Mouse (Mus musculus) gastrocnemius, postnatal 14 days (tissue): ENCODE measurements around the gene Wdcp. TPM values are rescaled to one million over a fixed set of nuclear protein-coding genes. Genes with fewer than 3 reads are reported as not detected.
"Not testable (repeated sequence)": the region's sequence is repeated elsewhere in the genome, so short reads cannot be mapped to it uniquely, and the experiment has no call there.

ENCODE experiments used
- DNase-seq: peaks from one replicate; pipeline ENCODE4 v3.0.0; 2021; ENCODE audit warnings: mixed read lengths
- intact Hi-C: fragments of 180-260 bp; cut with DNase I; formaldehyde crosslinking; loops from one replicate; pipeline ENCODE4 v1.15.1; 2025; ENCODE audit warnings: low total_unique reads
- total RNA-seq, 2 experiments: library from RNA; stranded (reverse); gene quantifications; 2 replicates each; pipeline ENCODE4 v1.2.3; 2021

The Wdcp gene
- total RNA-seq, 2 experiments from 2014 or later: 4.6 to 5.0 TPM

GRCm38 (mm10) chr12:4863654-4864337 is 20.7 kb downstream of the Wdcp start:
- intact Hi-C loops: no loop called here
- no peak for DNase-seq

GRCm38 (mm10) chr12:4864338-4864690 is 21.2 kb downstream of the Wdcp start:
- intact Hi-C loops: no loop called here
- no peak for DNase-seq

- no peak for DNase-seq
- intact Hi-C loops: no loop called here
These were observed 25.8 kb downstream of the Wdcp start for GRCm38 (mm10) chr12:4868924-4869323.

- no peak for DNase-seq
These were observed 28.2 kb downstream of the Wdcp start for GRCm38 (mm10) chr12:4871260-4871659.

GRCm38 (mm10) chr12:4872273-4872672 is 29.2 kb downstream of the Wdcp start:
- DNase-seq: no peak
- intact Hi-C loops: no loop called here

More at GRCm38 (mm10) chr12:4871260-4871659, 28.2 kb downstream of the Wdcp start:
- intact Hi-C loops: no loop called here

GRCm38 (mm10) chr12:4872983-4873477 is 29.9 kb downstream of the Wdcp start:
- intact Hi-C loops: no loop called here

GRCm38 (mm10) chr12:4873531-4873930 is 30.4 kb downstream of the Wdcp start:
- intact Hi-C loops: no loop called here
- DNase-seq: no peak

More at GRCm38 (mm10) chr12:4872983-4873477, 29.9 kb downstream of the Wdcp start:
- no peak for DNase-seq

GRCm38 (mm10) chr12:4874161-4874927 is 31.2 kb downstream of the Wdcp start, which contains the start of gene Mfsd2b:
Gene Mfsd2b, minus strand, starts transcription at chr12:4874359.
- intact Hi-C loops: no loop called here
- DNase-seq: peak; percentile 74

GRCm38 (mm10) chr12:4875623-4876022 is 32.5 kb downstream of the Wdcp start:
- DNase-seq: no peak
- intact Hi-C loops: no loop called here

GRCm38 (mm10) chr12:4878296-4878783 is 35.2 kb downstream of the Wdcp start:
- intact Hi-C loops: no loop called here
- DNase-seq: no peak

GRCm38 (mm10) chr12:4879048-4879447 is 35.9 kb downstream of the Wdcp start:
- no peak for DNase-seq
- intact Hi-C loops: no loop called here

- DNase-seq: no peak
- intact Hi-C loops: no loop called here
These were observed 39.0 kb downstream of the Wdcp start for GRCm38 (mm10) chr12:4882086-4882485.

- intact Hi-C loops: no loop called here
- no peak for DNase-seq
These were observed 42.0 kb downstream of the Wdcp start for GRCm38 (mm10) chr12:4885062-4885461.

- intact Hi-C loops: not testable (repeated sequence)
These were observed 43.5 kb downstream of the Wdcp start for GRCm38 (mm10) chr12:4886581-4886980.

GRCm38 (mm10) chr12:4888739-4889138 is 45.6 kb downstream of the Wdcp start:
- intact Hi-C loops: no loop called here
- no peak for DNase-seq

More at GRCm38 (mm10) chr12:4886581-4886980, 43.5 kb downstream of the Wdcp start:
- not testable (repeated sequence) for DNase-seq

- intact Hi-C loops: no loop called here
- no peak for DNase-seq
These were observed 46.1 kb downstream of the Wdcp start for GRCm38 (mm10) chr12:4889251-4889650.

- DNase-seq: no peak
- intact Hi-C loops: no loop called here
These were observed 46.8 kb downstream of the Wdcp start for GRCm38 (mm10) chr12:4889891-4890290.

- no peak for DNase-seq
- intact Hi-C loops: no loop called here
These were observed 54.9 kb downstream of the Wdcp start for GRCm38 (mm10) chr12:4898024-4898423.

GRCm38 (mm10) chr12:4905946-4906345 is 62.8 kb downstream of the Wdcp start:
- no peak for DNase-seq
- intact Hi-C loops: no loop called here

GRCm38 (mm10) chr12:4906476-4906875 is 63.4 kb downstream of the Wdcp start:
- intact Hi-C loops: no loop called here
- DNase-seq: no peak
